22 mouse cellular contexts compared by ENCODE assay signal in genomic region chr2:179835570-179835969, GRCm38 (mm10).
DNase-seq lines count a peak whose midpoint lies in the region; ATAC-seq and TF ChIP-seq lines count a peak whose summit lies in the region.
"Had no signal": no experiment of that assay in that cellular context is flagged by ENCODE, and none has a peak within 500 bp of the region (broad histone marks: within the 10 kb centered on the region; RNA-seq: fewer than 3 reads in every experiment).

No protein-coding gene starts in this region.

- no peaks in the 10 kb centered on the region for H3K36me3 ChIP-seq in forebrain, embryonic 10.5 days (replicated peaks)
- H3K36me3 ChIP-seq in forebrain, embryonic 16.5 days (ENCODE audit: control insufficient read depth, insufficient read depth), result no peaks in the 10 kb centered on the region
- H3K36me3 ChIP-seq in hindbrain, postnatal 0 days (ENCODE audit: insufficient read depth, low read length), result no peaks in the 10 kb centered on the region
- no peaks in the 10 kb centered on the region for H3K36me3 ChIP-seq in hindbrain, embryonic 11.5 days (ENCODE audit: control insufficient read depth, insufficient read depth, low read length)
- H3K36me3 ChIP-seq in limb, embryonic 12.5 days, result no peaks in the 10 kb centered on the region
- H3K36me3 ChIP-seq: forebrain, embryonic 12.5 days; forebrain, embryonic 15.5 days; heart, embryonic 10.5 days; heart, embryonic 13.5 days had no signal

- peaks cover 38% of the 10 kb centered on the region for H3K4me1 ChIP-seq in forebrain, embryonic 10.5 days
- peaks cover 5% of the 10 kb centered on the region; the same call in 1 of the 2 replicates for H3K4me1 ChIP-seq in forebrain, embryonic 16.5 days (replicated peaks; ENCODE audit: control insufficient read depth, insufficient read depth, low read length)
- H3K4me1 ChIP-seq in hindbrain, postnatal 0 days (ENCODE audit: insufficient read depth, low read length), result no peaks in the 10 kb centered on the region
- no peaks in the 10 kb centered on the region for H3K4me1 ChIP-seq in hindbrain, embryonic 11.5 days (replicated peaks; ENCODE audit: control insufficient read depth, insufficient read depth, low read length)
- peaks cover 60% of the 10 kb centered on the region for H3K4me1 ChIP-seq in limb, embryonic 12.5 days (replicated peaks)
- H3K4me1 ChIP-seq: heart, embryonic 10.5 days; heart, embryonic 13.5 days had no signal

- H3K27me3 ChIP-seq in forebrain, embryonic 10.5 days (ENCODE audit: poor library complexity, severe bottlenecking), result peaks cover 11% of the 10 kb centered on the region; the same call in 1 of the 2 replicates
- H3K27me3 ChIP-seq in forebrain, embryonic 16.5 days (replicated peaks; ENCODE audit: control insufficient read depth, insufficient read depth, low read length), result no peaks in the 10 kb centered on the region
- no peaks in the 10 kb centered on the region for H3K27me3 ChIP-seq in hindbrain, postnatal 0 days (ENCODE audit: insufficient read depth, low read length)
- no peaks in the 10 kb centered on the region for H3K27me3 ChIP-seq in hindbrain, embryonic 11.5 days (ENCODE audit: control insufficient read depth, insufficient read depth, low read length)
- no peaks in the 10 kb centered on the region; the same call in 1 of the 2 replicates for H3K27me3 ChIP-seq in limb, embryonic 12.5 days
- H3K27me3 ChIP-seq: forebrain, embryonic 15.5 days had no signal

- H3K4me3 ChIP-seq in forebrain, embryonic 10.5 days, result no peak overlapping the region
- H3K4me3 ChIP-seq in forebrain, embryonic 16.5 days (replicated peaks; ENCODE audit: low read length), result no peak overlapping the region
- no peak overlapping the region for H3K4me3 ChIP-seq in hindbrain, postnatal 0 days (ENCODE audit: low read length)
- H3K4me3 ChIP-seq in hindbrain, embryonic 11.5 days (ENCODE audit: low read depth, low read length), result no peak overlapping the region
- no peak overlapping the region for H3K4me3 ChIP-seq in limb, embryonic 12.5 days (replicated peaks)
- H3K4me3 ChIP-seq: forebrain, embryonic 12.5 days; forebrain, embryonic 15.5 days; heart, adult 2 months; heart, embryonic 10.5 days; heart, embryonic 13.5 days had no signal

- H3K4me2 ChIP-seq in forebrain, embryonic 16.5 days (ENCODE audit: low read length), result no peak overlapping the region
- no peak overlapping the region for H3K4me2 ChIP-seq in hindbrain, postnatal 0 days (ENCODE audit: low read depth, low read length)
- H3K4me2 ChIP-seq in hindbrain, embryonic 11.5 days (replicated peaks; ENCODE audit: low read depth, low read length), result no peak overlapping the region
- no peak overlapping the region for H3K4me2 ChIP-seq in limb, embryonic 12.5 days
- H3K4me2 ChIP-seq: forebrain, embryonic 12.5 days; forebrain, embryonic 15.5 days; heart, embryonic 13.5 days had no signal

- no peak for DNase-seq in forebrain, embryonic 10.5 days (ENCODE audit: extremely low spot score, low spot score)
- DNase-seq in hindbrain, postnatal 0 days (ENCODE audit: low spot score), result no peak
- DNase-seq in hindbrain, embryonic 11.5 days (ENCODE audit: low spot score), result no peak
- peak; percentile 8 for DNase-seq in lung, postnatal 36 days
- no peak for DNase-seq in lung, postnatal 4 days
- DNase-seq: adrenal gland, adult 8-10 months; adrenal gland, postnatal 25 days; cerebellum, adult 11-12 months; cerebellum, adult 9-10 months; cerebellum, postnatal 14 days; gastrocnemius, postnatal 10 days; gastrocnemius, postnatal 36 days; heart, adult 2 months; heart, postnatal 14 days had no signal

- no peak overlapping the region for H3K9ac ChIP-seq in forebrain, embryonic 16.5 days (replicated peaks; ENCODE audit: low read depth, low read length)
- H3K9ac ChIP-seq in hindbrain, postnatal 0 days (replicated peaks; ENCODE audit: low read length), result 0 out of 2 replicates have a peak overlapping the region, but pooled peaks have one; percentile 13
- H3K9ac ChIP-seq in hindbrain, embryonic 11.5 days (ENCODE audit: low read depth, low read length), result no peak overlapping the region
- no peak overlapping the region for H3K9ac ChIP-seq in limb, embryonic 12.5 days (replicated peaks)
- H3K9ac ChIP-seq: forebrain, embryonic 12.5 days; forebrain, embryonic 15.5 days; heart, embryonic 13.5 days had no signal

- 64% methylated on average over 7 of the region's 7 CpGs for WGBS in forebrain, embryonic 10.5 days
- 41% methylated on average over 7 of the region's 7 CpGs for WGBS in forebrain, embryonic 16.5 days
- 43% methylated on average over 7 of the region's 7 CpGs for WGBS in hindbrain, postnatal 0 days
- WGBS in hindbrain, embryonic 11.5 days, result 49% methylated on average over 7 of the region's 7 CpGs
- 53% methylated on average over 7 of the region's 7 CpGs for WGBS in limb, embryonic 12.5 days

- no peak for ATAC-seq in forebrain, embryonic 16.5 days
- no peak for ATAC-seq in hindbrain, postnatal 0 days
- no peak for ATAC-seq in hindbrain, embryonic 11.5 days (ENCODE audit: low FRiP score)
- no peak for ATAC-seq in limb, embryonic 12.5 days (ENCODE audit: insufficient number of reproducible peaks, insufficient read depth, low FRiP score, low TSS enrichment, low read depth)
- no peak for ATAC-seq in erythroblast, adult 5-6 weeks (replicated peaks; ENCODE audit: low FRiP score, poor library complexity, severe bottlenecking)
- ATAC-seq: activated CD4-positive, CD25-positive, alpha-beta regulatory T cell, adult 4 months; forebrain, embryonic 15.5 days had no signal

- peak overlapping the region; percentile 60; the same call in 1 of the 2 replicates for H3K27ac ChIP-seq in forebrain, embryonic 10.5 days
- no peak overlapping the region for H3K27ac ChIP-seq in forebrain, embryonic 16.5 days (ENCODE audit: low read length)
- H3K27ac ChIP-seq in hindbrain, postnatal 0 days, result no peak overlapping the region
- no peak overlapping the region for H3K27ac ChIP-seq in hindbrain, embryonic 11.5 days (ENCODE audit: low read depth, low read length)
- peak overlapping the region; percentile 91 for H3K27ac ChIP-seq in limb, embryonic 12.5 days
- H3K27ac ChIP-seq: forebrain, embryonic 12.5 days; forebrain, embryonic 15.5 days; heart, adult 2 months; heart, embryonic 10.5 days; heart, embryonic 13.5 days had no signal

- no peaks in the 10 kb centered on the region for H3K9me3 ChIP-seq in forebrain, embryonic 10.5 days
- H3K9me3 ChIP-seq in forebrain, embryonic 16.5 days (ENCODE audit: control insufficient read depth, low read length), result no peaks in the 10 kb centered on the region
- H3K9me3 ChIP-seq in hindbrain, postnatal 0 days (ENCODE audit: low read length), result no peaks in the 10 kb centered on the region
- no peaks in the 10 kb centered on the region for H3K9me3 ChIP-seq in hindbrain, embryonic 11.5 days (ENCODE audit: control insufficient read depth, low read length)
- H3K9me3 ChIP-seq in limb, embryonic 12.5 days, result no peaks in the 10 kb centered on the region
- H3K9me3 ChIP-seq: forebrain, embryonic 12.5 days; forebrain, embryonic 15.5 days; heart, embryonic 10.5 days; heart, embryonic 13.5 days had no signal

- no peak for TF ChIP-seq CTCF in hindbrain, postnatal 0 days (IDR thresholded peaks at IDR 0.05; ENCODE audit: low read depth)

Comparison
In these comparisons a context has a peak if more than half of its experiments do, and no peak if none do; other contexts are left out.
1. H3K27ac ChIP-seq: peak in forebrain, embryonic 10.5 days (single experiment) and limb, embryonic 12.5 days (single experiment); none in forebrain, embryonic 16.5 days (single experiment), hindbrain, postnatal 0 days (single experiment) and hindbrain, embryonic 11.5 days (single experiment).